Mouse (Mus musculus): ENCODE data around the gene Phf3.
"Not testable (repeated sequence)": the region's sequence is repeated elsewhere in the genome, so short reads cannot be mapped to it uniquely, and the experiment has no call there.

The Phf3 gene

GRCm38 (mm10) chr1:30873541-30874260 is at the start of gene Phf3:
Phf3 (minus strand) TSS chr1:30873921.
- DNase-seq (ENCODE audit: low read depth, low spot score) = peak; percentile 97

- DNase-seq (ENCODE audit: low read depth, low spot score) = no peak
Observed at GRCm38 (mm10) chr1:30922237-30922636, 48.5 kb upstream of the Phf3 start.

GRCm38 (mm10) chr1:30921252-30921651 is 47.5 kb upstream of the Phf3 start:
- no peak for DNase-seq (ENCODE audit: low read depth, low spot score)

- peak; percentile 66 for DNase-seq (ENCODE audit: low read depth, low spot score)
Observed at GRCm38 (mm10) chr1:30920620-30921177, 47.0 kb upstream of the Phf3 start.

GRCm38 (mm10) chr1:30910172-30910571 is 36.5 kb upstream of the Phf3 start:
- no peak for DNase-seq (ENCODE audit: low read depth, low spot score)

- DNase-seq (ENCODE audit: low read depth, low spot score) = no peak
Observed at GRCm38 (mm10) chr1:30908797-30909196, 35.1 kb upstream of the Phf3 start.

- DNase-seq (ENCODE audit: low read depth, low spot score) = no peak
Observed at GRCm38 (mm10) chr1:30903480-30904218, 29.9 kb upstream of the Phf3 start.

- DNase-seq (ENCODE audit: low read depth, low spot score) = no peak
Observed at GRCm38 (mm10) chr1:30898691-30899090, 25.0 kb upstream of the Phf3 start.

- DNase-seq (ENCODE audit: low read depth, low spot score) = not testable (repeated sequence)
Observed at GRCm38 (mm10) chr1:30895366-30895765, 21.6 kb upstream of the Phf3 start.

GRCm38 (mm10) chr1:30883806-30884205 is 10.1 kb upstream of the Phf3 start:
- DNase-seq (ENCODE audit: low read depth, low spot score) = not testable (repeated sequence)

- DNase-seq (ENCODE audit: low read depth, low spot score) = no peak
Observed at GRCm38 (mm10) chr1:30875746-30876145, 2.0 kb upstream of the Phf3 start.

GRCm38 (mm10) chr1:30874261-30875131 is 775 bp upstream of the Phf3 start:
- DNase-seq (ENCODE audit: low read depth, low spot score) = no peak

- peak; percentile 64 for DNase-seq (ENCODE audit: low read depth, low spot score)
Observed at GRCm38 (mm10) chr1:30872836-30873540, 733 bp downstream of the Phf3 start.

- no peak for DNase-seq (ENCODE audit: low read depth, low spot score)
Observed at GRCm38 (mm10) chr1:30867786-30868185, 5.9 kb downstream of the Phf3 start.

- DNase-seq (ENCODE audit: low read depth, low spot score) = no peak
Observed at GRCm38 (mm10) chr1:30852518-30852917, 21.2 kb downstream of the Phf3 start.

- no peak for DNase-seq (ENCODE audit: low read depth, low spot score)
Observed at GRCm38 (mm10) chr1:30851920-30852319, 21.8 kb downstream of the Phf3 start.

GRCm38 (mm10) chr1:30850906-30851305 is 22.8 kb downstream of the Phf3 start:
- DNase-seq (ENCODE audit: low read depth, low spot score) = no peak

GRCm38 (mm10) chr1:30849955-30850354 is 23.8 kb downstream of the Phf3 start:
- no peak for DNase-seq (ENCODE audit: low read depth, low spot score)

- DNase-seq (ENCODE audit: low read depth, low spot score) = no peak
Observed at GRCm38 (mm10) chr1:30847706-30848105, 26.0 kb downstream of the Phf3 start.

GRCm38 (mm10) chr1:30839662-30840061 is 34.1 kb downstream of the Phf3 start:
- DNase-seq (ENCODE audit: low read depth, low spot score) = no peak

- no peak for DNase-seq (ENCODE audit: low read depth, low spot score)
Observed at GRCm38 (mm10) chr1:30835512-30835911, 38.2 kb downstream of the Phf3 start.

Measured in brain, adult 2 months (tissue).